Mouse (Mus musculus) embryonic facial prominence, embryonic 10.5 days (tissue): Measurements from ENCODE around the gene Slc39a1. TPM values are rescaled to one million over a fixed set of nuclear protein-coding genes. Genes with fewer than 3 reads are reported as not detected.

Experiments
- DNase-seq: peaks from one replicate; pipeline ENCODE4 v3.0.0-alpha.2; 2017; ENCODE audit warnings: low spot score
- H3K27ac ChIP-seq: fragments of 300-500 bp; sonication (generic); replicated peaks from 2 replicates; pipeline ENCODE4 v1.5.1; 2016; ENCODE audit warnings: mild to moderate bottlenecking
- H3K27me3 ChIP-seq: fragments of 300-500 bp; sonication (generic); replicated peaks from 2 replicates; pipeline ENCODE4 v1.6.1; 2016; ENCODE audit warnings: low read depth, mild to moderate bottlenecking; ENCODE audit not compliant: poor library complexity, severe bottlenecking
- H3K36me3 ChIP-seq: fragments of 300-500 bp; sonication (generic); replicated peaks from 2 replicates; pipeline ENCODE4 v1.6.1; 2016; ENCODE audit warnings: mild to moderate bottlenecking, moderate library complexity
- H3K4me1 ChIP-seq: fragments of 300-500 bp; sonication (generic); 2 replicates; pipeline ENCODE4 v1.6.1; 2016
- H3K4me3 ChIP-seq: fragments of 300-500 bp; sonication (generic); 2 replicates; pipeline ENCODE4 v1.5.1; 2016; ENCODE audit warnings: mild to moderate bottlenecking, moderate library complexity
- H3K9me3 ChIP-seq: fragments of 300-500 bp; sonication (generic); 2 replicates; pipeline ENCODE4 v1.6.1; 2016; ENCODE audit warnings: mild to moderate bottlenecking
- WGBS: fragments of 180-500 bp; shearing (Covaris S2); methylation state at CpG from one replicate; pipeline ENCODE4 v1.1.7; 2016; 5-methylcytosine and 5-hydroxymethylcytosine counted together
- polyA plus RNA-seq: library from polyadenylated mRNA; unstranded; fragments of >200 nt; fragmentation: Nextera tagmentation; extraction: Ambion mirVana; gene quantifications from 2 replicates; pipeline ENCODE4 v1.2.1, GENCODE M21; 2016

Gene Slc39a1
- polyA plus RNA-seq, 1 experiment from 2014 or later, result 64.2 TPM

GRCm38 (mm10) chr3:90220088-90220487 is 27.9 kb upstream of the Slc39a1 start:
- Histone ChIP-seq H3K27ac (peak overlapping the region; percentile 87), H3K4me3 (peak overlapping the region; percentile 71), H3K36me3 (peaks cover 20% of the 10 kb centered on the region), H3K27me3 (no peaks in the 10 kb centered on the region), H3K9me3 (0 out of 2 replicates have a peak, but pooled peaks cover 2% of the 10 kb centered on the region), H3K4me1 (peaks cover 29% of the 10 kb centered on the region)
- DNase-seq, result peak; percentile 62
- 16% methylated on average over 6 of the region's 6 CpGs for WGBS

GRCm38 (mm10) chr3:90220531-90220951 is 27.4 kb upstream of the Slc39a1 start:
- Histone ChIP-seq H3K36me3 (peaks cover 25% of the 10 kb centered on the region), H3K4me1 (peaks cover 29% of the 10 kb centered on the region), H3K9me3 (0 out of 2 replicates have a peak, but pooled peaks cover 2% of the 10 kb centered on the region), H3K27me3 (no peaks in the 10 kb centered on the region), H3K4me3 (peak overlapping the region; percentile 71), H3K27ac (peak overlapping the region; percentile 87)
- under 1% methylated on average over 20 of the region's 20 CpGs for WGBS
- DNase-seq, result peak; percentile 85

GRCm38 (mm10) chr3:90221123-90221522 is 26.8 kb upstream of the Slc39a1 start:
- Histone ChIP-seq H3K9me3 (0 out of 2 replicates have a peak, but pooled peaks cover 2% of the 10 kb centered on the region), H3K27ac (peak overlapping the region; percentile 87), H3K4me3 (peak overlapping the region; percentile 71), H3K36me3 (peaks cover 30% of the 10 kb centered on the region), H3K27me3 (no peaks in the 10 kb centered on the region), H3K4me1 (peaks cover 29% of the 10 kb centered on the region)
- DNase-seq, result no peak
- 21% methylated on average over 5 of the region's 5 CpGs for WGBS

GRCm38 (mm10) chr3:90222455-90222854 is 25.5 kb upstream of the Slc39a1 start:
- no peaks in the 10 kb centered on the region for H3K27me3 ChIP-seq
- no peak for DNase-seq
- 88% methylated on average over 4 of the region's 4 CpGs for WGBS
- no peak overlapping the region for H3K27ac ChIP-seq
- peaks cover 29% of the 10 kb centered on the region for H3K4me1 ChIP-seq
- H3K36me3 ChIP-seq, result peaks cover 33% of the 10 kb centered on the region
- H3K4me3 ChIP-seq, result no peak overlapping the region
- 0 out of 2 replicates have a peak, but pooled peaks cover 2% of the 10 kb centered on the region for H3K9me3 ChIP-seq

- 0 out of 2 replicates have a peak, but pooled peaks cover 2% of the 10 kb centered on the region for H3K9me3 ChIP-seq
- no peak overlapping the region for H3K4me3 ChIP-seq
- no peak for DNase-seq
- peaks cover 29% of the 10 kb centered on the region for H3K4me1 ChIP-seq
- peaks cover 33% of the 10 kb centered on the region for H3K36me3 ChIP-seq
- no peaks in the 10 kb centered on the region for H3K27me3 ChIP-seq
- H3K27ac ChIP-seq, result no peak overlapping the region
- 82% methylated on average over 3 of the region's 3 CpGs for WGBS
Observed at GRCm38 (mm10) chr3:90222941-90223340, 25.0 kb upstream of the Slc39a1 start.

- Histone ChIP-seq H3K9me3 (0 out of 2 replicates have a peak, but pooled peaks cover 2% of the 10 kb centered on the region), H3K4me3 (no peak overlapping the region), H3K4me1 (peaks cover 29% of the 10 kb centered on the region), H3K36me3 (peaks cover 33% of the 10 kb centered on the region), H3K27ac (no peak overlapping the region), H3K27me3 (no peaks in the 10 kb centered on the region)
- WGBS, result 76% methylated on average over 10 of the region's 10 CpGs
- DNase-seq, result no peak
Observed at GRCm38 (mm10) chr3:90224331-90224730, 23.6 kb upstream of the Slc39a1 start.

GRCm38 (mm10) chr3:90231075-90231474 is 16.9 kb upstream of the Slc39a1 start:
- WGBS, result 17% methylated on average over 8 of the region's 8 CpGs
- Histone ChIP-seq H3K4me1 (peaks cover 16% of the 10 kb centered on the region), H3K36me3 (peaks cover 34% of the 10 kb centered on the region), H3K27ac (peak overlapping the region; percentile 89), H3K4me3 (peak overlapping the region; percentile 88), H3K27me3 (no peaks in the 10 kb centered on the region), H3K9me3 (no peaks in the 10 kb centered on the region)
- DNase-seq, result no peak

- under 1% methylated on average over 61 of the region's 61 CpGs for WGBS
- H3K27me3 ChIP-seq, result no peaks in the 10 kb centered on the region
- DNase-seq, result peak; percentile 93
- peaks cover 38% of the 10 kb centered on the region for H3K36me3 ChIP-seq
- H3K9me3 ChIP-seq, result no peaks in the 10 kb centered on the region
- H3K4me1 ChIP-seq, result peaks cover 16% of the 10 kb centered on the region
- peak within 1 kb of the TSS; percentile 89 for H3K27ac ChIP-seq
- peak within 1 kb of the TSS; percentile 88 for H3K4me3 ChIP-seq
Observed at GRCm38 (mm10) chr3:90231507-90232333, 16.3 kb upstream of the Slc39a1 start, which contains the start of gene Jtb. TSS of gene Jtb (plus strand) at chr3:90231597.

- Histone ChIP-seq H3K27ac (no peak overlapping the region), H3K27me3 (peaks cover 7% of the 10 kb centered on the region; the same call in 1 of the 2 replicates), H3K4me3 (no peak overlapping the region), H3K4me1 (peaks cover 18% of the 10 kb centered on the region), H3K36me3 (peaks cover 9% of the 10 kb centered on the region), H3K9me3 (no peaks in the 10 kb centered on the region)
- WGBS, result 90% methylated on average over 2 of the region's 2 CpGs
- DNase-seq, result no peak
Observed at GRCm38 (mm10) chr3:90241251-90241650, 6.7 kb upstream of the Slc39a1 start.

- no peaks in the 10 kb centered on the region for H3K9me3 ChIP-seq
- peaks cover 7% of the 10 kb centered on the region; the same call in 1 of the 2 replicates for H3K27me3 ChIP-seq
- no peak for DNase-seq
- 84% methylated on average over 10 of the region's 10 CpGs for WGBS
- peaks cover 18% of the 10 kb centered on the region for H3K4me1 ChIP-seq
- H3K36me3 ChIP-seq, result peaks cover 4% of the 10 kb centered on the region
- peak overlapping the region; percentile 13; the same call in 1 of the 2 replicates for H3K4me3 ChIP-seq
- 0 out of 2 replicates have a peak overlapping the region, but pooled peaks have one; percentile 4 for H3K27ac ChIP-seq
Observed at GRCm38 (mm10) chr3:90241669-90242358, 6.2 kb upstream of the Slc39a1 start.

- peak within 1 kb of the TSS; percentile 82 for H3K27ac ChIP-seq
- H3K4me1 ChIP-seq, result peaks cover 26% of the 10 kb centered on the region
- peaks cover 7% of the 10 kb centered on the region; the same call in 1 of the 2 replicates for H3K27me3 ChIP-seq
- no peaks in the 10 kb centered on the region for H3K36me3 ChIP-seq
- peak; percentile 75 for DNase-seq
- 2% methylated on average over 19 of the region's 19 CpGs for WGBS
- H3K9me3 ChIP-seq, result no peaks in the 10 kb centered on the region
- peak within 1 kb of the TSS; percentile 57 for H3K4me3 ChIP-seq
Observed at GRCm38 (mm10) chr3:90242984-90243775, 4.8 kb upstream of the Slc39a1 start, which contains the start of gene Creb3l4. TSS of gene Creb3l4 (minus strand) at chr3:90243512.

- H3K36me3 ChIP-seq, result peaks cover 12% of the 10 kb centered on the region
- 74% methylated on average over 2 of the region's 2 CpGs for WGBS
- DNase-seq, result no peak
- H3K4me3 ChIP-seq, result no peak overlapping the region
- peaks cover 7% of the 10 kb centered on the region; the same call in 1 of the 2 replicates for H3K27me3 ChIP-seq
- H3K9me3 ChIP-seq, result no peaks in the 10 kb centered on the region
- no peak overlapping the region for H3K27ac ChIP-seq
- H3K4me1 ChIP-seq, result peaks cover 39% of the 10 kb centered on the region
Observed at GRCm38 (mm10) chr3:90245406-90245805, 2.6 kb upstream of the Slc39a1 start.
